Mouse (Mus musculus) adipocyte (in vitro differentiated cells): ENCODE measurements around the gene Crim1.

ENCODE experiments used
- DNase-seq: peaks from one replicate; pipeline ENCODE4 v3.0.0-alpha.2; 2016; ENCODE audit warnings: low spot score

Crim1 gene

GRCm38 (mm10) chr17:78374756-78375155 lies 174.7 kb downstream of the Crim1 start:
- DNase-seq = no peak

GRCm38 (mm10) chr17:78376587-78376986 lies 176.5 kb downstream of the Crim1 start:
- DNase-seq = no peak

- peak; percentile 25 for DNase-seq
Measured at GRCm38 (mm10) chr17:78379079-78379729, 179.2 kb downstream of the Crim1 start.

GRCm38 (mm10) chr17:78379730-78380245 lies 179.7 kb downstream of the Crim1 start:
- DNase-seq = no peak

- DNase-seq = no peak
Measured at GRCm38 (mm10) chr17:78382321-78382720, 182.3 kb downstream of the Crim1 start.

GRCm38 (mm10) chr17:78387665-78388064 lies 187.6 kb downstream of the Crim1 start:
- DNase-seq = no peak

GRCm38 (mm10) chr17:78388101-78388847 lies 188.2 kb downstream of the Crim1 start:
- no peak for DNase-seq

- DNase-seq = no peak
Measured at GRCm38 (mm10) chr17:78389573-78389972, 189.5 kb downstream of the Crim1 start.

- no peak for DNase-seq
Measured at GRCm38 (mm10) chr17:78392401-78393087, 192.5 kb downstream of the Crim1 start.

GRCm38 (mm10) chr17:78400130-78400840 lies 200.2 kb downstream of the Crim1 start:
- no peak for DNase-seq

GRCm38 (mm10) chr17:78401311-78401710 lies 201.3 kb downstream of the Crim1 start:
- peak; percentile 62 for DNase-seq

- peak; percentile 30 for DNase-seq
Measured at GRCm38 (mm10) chr17:78401713-78402112, 201.7 kb downstream of the Crim1 start.

GRCm38 (mm10) chr17:78402174-78402573 lies 202.1 kb downstream of the Crim1 start:
- no peak for DNase-seq

GRCm38 (mm10) chr17:78403229-78403628 lies 203.2 kb downstream of the Crim1 start:
- no peak for DNase-seq

- no peak for DNase-seq
Measured at GRCm38 (mm10) chr17:78403804-78404203, 203.8 kb downstream of the Crim1 start.

- no peak for DNase-seq
Measured at GRCm38 (mm10) chr17:78405336-78405735, 205.3 kb downstream of the Crim1 start.

GRCm38 (mm10) chr17:78406854-78407253 lies 206.8 kb downstream of the Crim1 start:
- DNase-seq = no peak

GRCm38 (mm10) chr17:78407581-78407980 lies 207.5 kb downstream of the Crim1 start:
- DNase-seq = no peak

GRCm38 (mm10) chr17:78408386-78408785 lies 208.3 kb downstream of the Crim1 start:
- no peak for DNase-seq

- no peak for DNase-seq
Measured at GRCm38 (mm10) chr17:78409900-78410299, 209.9 kb downstream of the Crim1 start.

- DNase-seq = no peak
Measured at GRCm38 (mm10) chr17:78415255-78415654, 215.2 kb downstream of the Crim1 start.
